Mouse (Mus musculus): ENCODE results near the gene Uhrf1. TPM values are rescaled to one million over a fixed set of nuclear protein-coding genes. Genes with fewer than 3 reads are reported as not detected.

Uhrf1 gene
- total and polyA plus RNA-seq, 3 experiments, result 2.7 to 3.5 (median 3.1) TPM

DNA sequence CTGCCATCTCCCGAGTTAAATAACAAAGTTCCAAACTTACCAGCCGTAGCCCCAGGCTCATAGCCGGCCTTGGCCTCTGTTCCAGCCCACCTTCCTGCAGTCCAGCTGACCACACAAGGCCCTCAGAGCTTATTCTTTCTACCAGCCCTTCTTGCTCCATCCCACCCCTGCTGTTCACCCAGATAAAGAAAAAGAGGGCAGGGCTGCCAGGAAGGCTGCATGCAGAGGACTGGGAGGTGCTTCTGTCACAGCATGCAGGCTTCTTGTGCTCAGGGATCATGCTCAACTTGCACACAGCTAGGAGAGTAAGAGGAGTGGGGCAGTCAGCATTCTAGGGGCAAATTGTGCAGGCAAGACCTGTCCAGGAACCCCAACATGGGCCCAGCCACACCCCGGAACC, 45.0 kb downstream of the Uhrf1 start:
- DNase-seq, result no peak

DNA sequence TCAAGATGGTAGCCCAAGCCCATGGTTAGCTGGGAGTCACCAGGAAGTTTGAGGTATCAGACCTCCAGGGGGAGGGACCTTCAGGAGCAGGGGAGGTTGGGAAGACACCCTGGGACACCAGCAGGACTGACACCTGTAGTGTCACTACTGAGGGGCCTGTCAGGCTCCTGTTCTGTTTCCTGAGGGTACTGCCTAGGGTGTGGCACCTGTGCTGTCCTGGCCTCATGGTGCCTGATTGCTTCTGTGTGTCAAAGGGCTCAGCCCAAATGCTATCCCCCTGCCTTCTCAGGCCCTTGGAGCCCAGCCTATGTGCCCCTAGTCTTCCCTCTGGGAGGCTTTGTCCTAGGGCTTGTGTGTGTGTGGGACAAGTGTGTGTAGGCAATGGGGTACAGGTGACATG, 45.5 kb downstream of the Uhrf1 start:
- no peak for DNase-seq

DNA sequence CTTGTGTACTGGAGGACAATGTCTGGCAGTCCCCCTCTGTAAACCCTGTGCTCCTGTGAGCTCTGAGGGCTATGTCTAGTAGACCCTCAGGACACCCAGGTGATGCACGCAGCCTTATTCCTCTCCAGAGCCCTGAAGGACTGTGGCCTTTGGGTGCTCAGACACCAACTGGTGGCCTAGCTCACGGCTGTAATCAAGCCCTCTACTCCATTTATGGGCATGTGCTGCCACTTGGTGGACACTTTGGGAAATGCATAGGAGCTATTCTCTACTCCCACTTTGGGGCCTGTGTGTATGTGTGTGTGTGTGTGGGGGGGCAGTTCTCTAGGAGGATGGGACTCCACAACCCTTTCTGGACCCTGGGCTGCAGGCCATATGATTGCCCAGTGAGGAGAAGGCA, 47.6 kb downstream of the Uhrf1 start:
- peak; percentile 79 for DNase-seq

DNA sequence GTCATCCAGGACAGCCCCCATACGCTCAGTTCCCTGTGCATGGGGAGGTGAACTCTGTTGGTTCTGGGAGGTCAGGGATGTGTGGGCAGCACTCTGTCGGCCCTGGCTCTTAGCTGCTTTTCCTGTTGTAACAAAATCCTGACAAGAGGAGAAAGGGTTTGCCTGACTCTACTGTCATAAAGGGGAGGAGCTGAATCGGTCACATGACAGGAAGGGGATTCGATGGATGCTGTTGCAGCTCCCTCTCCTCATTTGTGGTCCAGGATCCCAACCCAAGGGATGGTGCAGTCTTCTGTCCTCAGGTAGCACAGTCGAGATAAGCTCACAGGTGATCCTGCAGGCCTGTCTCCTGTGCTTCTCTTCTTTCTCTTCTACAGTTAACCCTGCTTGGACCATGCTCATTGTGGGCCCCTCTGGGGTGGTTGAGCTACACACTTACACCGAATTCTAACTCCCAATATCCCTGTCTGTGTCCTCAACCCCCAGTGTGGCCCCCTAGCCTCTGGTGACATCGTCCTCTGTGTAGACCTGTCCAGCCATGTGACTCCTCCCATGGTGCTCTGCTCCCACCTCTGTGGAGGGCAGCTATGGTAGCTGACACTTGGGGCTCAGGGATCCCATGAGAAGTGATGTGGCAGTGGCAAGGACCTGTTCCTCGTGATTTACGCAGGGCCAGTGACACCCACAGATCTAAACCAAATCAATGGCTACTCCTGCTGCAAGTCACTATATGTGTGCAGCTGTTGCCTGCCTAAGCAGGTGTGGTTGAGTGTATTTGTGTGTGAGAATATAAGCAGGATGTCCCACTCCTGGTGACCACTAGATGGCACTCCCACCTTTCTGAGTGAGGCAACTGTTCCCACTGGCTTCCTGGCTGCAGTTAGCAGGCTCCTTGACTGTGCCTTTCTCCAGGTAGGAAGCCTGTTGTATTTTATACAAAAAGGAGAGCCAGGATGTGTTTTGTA, 54.1 kb downstream of the Uhrf1 start:
- DNase-seq, result peak; percentile 74

DNA sequence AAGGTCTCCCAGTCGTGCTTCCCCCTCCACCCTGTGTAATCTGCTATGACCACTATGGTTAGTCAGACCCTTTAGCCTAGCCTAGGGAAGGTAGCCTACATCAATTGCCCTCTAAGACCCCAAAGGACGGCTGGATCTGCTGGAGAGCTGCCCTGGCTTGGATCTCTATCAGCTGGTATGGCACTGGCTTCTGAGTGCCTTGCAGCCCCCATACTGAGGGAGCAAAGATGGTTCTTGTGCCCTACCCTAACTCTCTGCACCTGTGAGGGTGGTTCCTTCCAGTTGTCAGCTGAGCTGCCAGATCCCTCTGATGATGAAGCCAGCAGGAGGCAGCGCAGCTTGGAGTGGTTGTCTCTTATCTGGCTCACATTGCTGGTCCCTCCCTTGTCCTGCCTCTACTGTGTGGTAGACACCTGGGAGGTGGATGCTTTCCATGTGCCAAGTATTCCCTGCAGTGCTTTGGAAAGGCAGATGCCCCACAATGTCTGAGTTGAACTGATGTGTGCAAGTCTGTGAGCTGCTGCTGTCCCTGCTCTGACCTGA, 56.1 kb downstream of the Uhrf1 start:
- DNase-seq, result no peak

DNA sequence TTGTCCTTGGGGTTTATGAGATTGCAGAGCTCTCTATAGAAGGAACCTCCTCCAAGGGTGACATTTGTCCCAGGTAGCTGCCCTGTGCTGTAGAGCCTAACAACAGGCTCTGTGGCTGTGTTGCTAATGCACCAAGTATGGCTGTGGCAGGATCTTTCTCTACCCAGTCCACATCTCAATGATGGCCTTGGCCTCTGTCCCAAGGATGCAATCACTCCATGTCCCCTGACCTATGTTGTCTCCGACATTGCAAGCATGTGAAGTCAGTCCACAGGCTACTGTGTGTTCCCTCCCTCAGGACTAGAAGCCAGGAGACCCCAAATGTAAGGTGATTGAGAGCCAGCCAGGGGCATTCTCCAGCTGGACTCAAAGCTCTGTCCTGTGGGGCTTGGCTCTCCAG, 56.7 kb downstream of the Uhrf1 start:
- peak; percentile 66 for DNase-seq

DNA sequence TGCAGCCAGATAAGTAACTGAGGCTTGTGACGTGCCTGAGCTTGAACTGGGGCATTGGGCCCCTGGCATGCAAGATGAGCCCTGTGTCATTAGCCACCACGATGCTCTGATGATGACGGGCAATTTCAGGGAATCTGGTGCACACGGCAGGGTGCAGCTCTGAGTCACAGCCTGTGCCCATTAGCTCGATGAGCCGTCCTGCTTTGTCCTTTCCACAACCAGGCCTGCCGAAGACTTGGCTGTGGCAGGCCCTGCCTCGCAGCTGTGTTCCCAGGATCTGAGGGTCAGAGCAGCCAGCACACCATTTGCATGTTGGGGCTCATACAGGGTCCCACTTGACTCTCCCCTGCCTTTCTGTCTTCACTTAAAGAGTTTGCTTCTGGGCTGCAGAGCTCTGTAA, 57.3 kb downstream of the Uhrf1 start:
- peak; percentile 77 for DNase-seq

DNA sequence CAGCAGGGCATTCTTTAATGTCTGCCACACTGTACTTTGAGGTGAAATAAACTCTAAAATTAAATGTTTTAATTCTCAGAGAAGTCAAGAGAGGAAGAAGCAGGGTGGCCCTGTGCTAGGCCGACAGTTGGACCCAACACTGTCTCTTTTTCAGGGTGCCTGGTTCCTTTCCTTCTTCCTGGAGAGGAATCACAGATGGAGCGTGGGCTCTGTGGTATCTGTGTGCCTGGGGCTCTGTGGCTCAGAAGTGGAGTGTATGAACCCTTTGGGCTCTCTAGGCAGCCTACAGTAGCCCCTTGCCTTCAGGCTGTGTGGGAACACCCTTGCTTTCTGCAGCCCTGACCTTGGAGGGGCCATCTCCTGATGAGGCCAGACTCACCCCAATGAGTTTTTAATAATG, 58.4 kb downstream of the Uhrf1 start:
- DNase-seq, result no peak

DNA sequence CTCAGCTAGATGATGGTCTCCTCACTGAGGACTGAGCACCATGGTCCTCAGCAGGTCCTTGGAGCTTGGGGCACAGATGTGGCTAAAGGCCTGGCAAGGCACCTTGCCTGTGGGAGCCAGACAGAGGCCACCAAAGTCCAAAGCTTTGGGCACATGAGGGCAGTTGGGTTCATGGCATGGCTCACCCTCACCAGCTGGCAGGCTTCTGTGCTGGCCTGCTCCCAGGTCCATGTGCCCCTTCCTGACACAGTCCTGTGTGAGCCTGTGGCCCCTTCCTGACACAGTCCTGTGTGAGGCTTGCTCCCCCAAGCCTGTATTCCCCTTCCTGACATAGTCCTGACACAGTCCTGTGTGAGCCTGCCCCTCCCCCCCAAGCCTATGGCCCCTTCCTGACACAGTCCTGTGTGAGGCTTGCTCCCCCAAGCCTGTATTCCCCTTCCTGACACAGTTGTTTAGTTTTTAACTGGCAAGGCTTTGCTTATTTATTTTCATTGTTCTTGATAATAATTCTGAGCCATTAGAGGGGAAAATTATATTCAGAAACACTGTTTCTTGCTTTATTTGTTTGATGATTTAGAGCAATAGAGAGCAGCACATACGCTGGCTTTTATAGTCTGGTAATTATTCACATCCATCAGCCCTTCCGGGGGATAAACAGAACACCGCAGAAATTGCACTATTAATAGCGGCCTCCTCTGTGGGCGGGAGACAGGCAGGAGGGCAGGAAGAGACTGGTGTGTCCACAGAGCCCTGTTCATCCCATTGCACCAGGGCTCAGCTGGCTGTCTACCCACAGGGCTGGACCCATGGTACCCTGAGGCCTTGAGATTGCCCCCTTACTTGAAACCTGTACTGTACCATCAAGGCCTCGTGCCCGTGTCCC, 62.9 kb downstream of the Uhrf1 start:
- no peak for DNase-seq

DNA sequence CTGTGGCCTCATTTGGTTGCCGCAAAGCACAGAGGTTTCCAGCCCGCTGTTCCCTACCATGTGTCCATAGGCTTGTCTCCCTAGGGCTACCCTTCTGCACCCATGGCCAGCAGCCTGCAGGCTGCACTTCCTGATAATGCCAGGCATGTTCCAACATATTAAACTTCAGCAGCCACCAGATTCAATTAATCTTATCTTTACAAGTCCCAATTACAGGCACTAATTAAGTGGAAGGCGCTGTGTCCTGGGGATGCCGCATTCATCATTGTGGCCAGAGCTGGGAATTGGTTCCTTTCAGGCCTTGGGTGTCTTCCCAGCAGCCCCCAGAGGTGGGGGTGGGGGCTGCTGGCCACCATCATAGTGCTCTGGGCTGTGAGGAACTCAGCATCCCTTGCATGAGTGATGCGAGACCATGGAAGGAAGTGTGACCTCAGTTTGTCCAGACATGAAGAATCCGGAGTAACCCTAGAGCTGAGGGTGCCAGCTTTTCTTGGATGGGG, 65.2 kb downstream of the Uhrf1 start:
- no peak for DNase-seq

DNA sequence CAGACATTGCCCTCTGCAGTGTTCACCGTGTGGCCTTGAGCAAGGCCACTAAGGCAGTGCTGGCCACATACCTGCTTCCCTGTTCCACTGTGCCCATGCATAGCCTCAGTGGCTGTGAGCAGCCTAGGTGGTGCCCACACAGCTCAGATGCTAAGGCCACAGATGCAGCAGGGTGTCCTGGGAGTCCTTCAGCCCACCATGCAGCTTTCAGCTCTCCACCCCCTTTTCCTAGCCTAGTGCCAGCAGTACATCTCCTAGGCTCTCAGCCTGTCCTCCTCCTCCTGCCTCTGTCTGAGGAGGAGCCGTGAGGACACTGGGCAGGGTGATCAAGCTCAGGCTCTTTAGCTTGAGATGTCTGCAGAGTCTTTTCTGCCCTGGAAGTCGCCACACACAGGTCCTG, 67.0 kb downstream of the Uhrf1 start:
- DNase-seq, result no peak

DNA sequence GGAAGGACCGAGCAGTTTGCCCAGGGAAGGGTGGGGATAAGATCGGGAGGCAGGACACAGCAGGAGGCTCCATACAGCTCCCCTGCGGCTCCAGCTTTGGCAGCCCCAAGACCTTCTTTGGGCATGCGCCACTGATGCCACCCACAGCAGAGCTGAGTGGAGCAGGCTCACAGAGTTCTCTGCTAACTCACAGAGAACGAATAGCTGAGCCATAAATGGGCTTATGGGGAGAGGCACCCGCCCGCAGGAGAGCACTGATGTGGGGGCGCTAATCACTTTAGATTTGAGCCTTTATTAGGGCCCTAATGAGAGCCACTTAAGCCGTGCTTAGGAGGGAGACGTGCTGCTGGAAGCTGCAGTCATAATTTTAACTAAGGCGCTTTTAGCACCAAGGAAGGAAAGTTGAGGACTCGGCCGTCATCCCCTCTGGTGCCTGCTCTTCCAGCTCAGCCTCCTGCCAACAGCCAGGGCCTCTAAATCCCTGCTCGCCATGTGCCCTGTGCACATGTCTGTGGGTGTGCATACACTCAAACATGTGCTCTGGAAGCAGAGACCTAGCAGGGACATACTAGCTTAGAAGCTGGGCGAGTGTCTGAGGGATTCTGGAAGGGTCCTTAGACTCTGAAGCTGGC, 68.0 kb downstream of the Uhrf1 start:
- DNase-seq, result no peak

DNA sequence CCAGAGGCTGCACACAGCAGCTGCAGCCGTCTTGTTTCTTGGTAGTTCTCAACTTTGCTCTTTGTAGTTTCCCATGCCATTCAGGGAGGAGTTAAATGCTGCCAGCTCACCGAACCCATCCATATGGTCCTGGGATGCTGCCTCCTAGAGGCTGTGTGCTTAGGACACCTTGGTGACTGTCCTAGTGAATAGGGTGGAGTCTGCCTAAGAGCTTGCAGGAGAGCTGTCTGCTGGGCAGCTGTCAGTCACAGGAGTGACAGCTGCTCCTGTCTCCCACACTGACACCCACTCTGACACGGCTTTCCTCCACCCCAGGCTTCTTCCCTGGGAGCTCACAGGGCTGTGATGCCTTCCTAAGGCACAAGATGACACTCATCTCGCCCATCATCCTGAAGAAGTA, 69.0 kb downstream of the Uhrf1 start:
- no peak for DNase-seq

Other genes with a start within 250 kb of the Uhrf1 start
- 10 to 100 TPM; 83.2 to 83.8 TPM for gene Ubxn6, start 228.3 kb upstream of the Uhrf1 start, total RNA-seq (2021)
- gene Ubxn6, start 228.3 kb upstream of the Uhrf1 start, polyA plus RNA-seq (2012; rRNA removed), result 67.8 and 91.2 TPM in 2 replicates
- 10 to 100 TPM; 52.7 to 63.7 TPM for gene Hdgfl2, start 223.7 kb upstream of the Uhrf1 start, total RNA-seq (2021)
- gene Hdgfl2, start 223.7 kb upstream of the Uhrf1 start, polyA plus RNA-seq (2012; rRNA removed), result 93.5 and 97.9 TPM in 2 replicates
- gene Plin4, start 193.5 kb upstream of the Uhrf1 start, total RNA-seq (2021), result 100 to 1,000 TPM in 1 of 2 experiments, 10 to 100 TPM in 1; 92.6 to 121 TPM
- 100 and 184 TPM in 2 replicates for gene Plin4, start 193.5 kb upstream of the Uhrf1 start, polyA plus RNA-seq (2012; rRNA removed)
- gene Plin5, start 185.7 kb upstream of the Uhrf1 start, total RNA-seq (2021), result 10 to 100 TPM; 59.5 to 71.9 TPM
- gene Plin5, start 185.7 kb upstream of the Uhrf1 start, polyA plus RNA-seq (2012; rRNA removed), result 42.9 and 91.7 TPM in 2 replicates
- 10 to 100 TPM; 23.9 to 45.5 TPM for gene Lrg1, start 181.3 kb upstream of the Uhrf1 start, total RNA-seq (2021)
- gene Lrg1, start 181.3 kb upstream of the Uhrf1 start, polyA plus RNA-seq (2012; rRNA removed), result 134 and 212 TPM in 2 replicates
- 10 to 100 TPM in 1 of 2 experiments, 1 to 10 TPM in 1; 6.3 to 10.2 TPM for gene Sema6b, start 163.0 kb upstream of the Uhrf1 start, total RNA-seq (2021)
- 32.9 and 36.5 TPM in 2 replicates for gene Sema6b, start 163.0 kb upstream of the Uhrf1 start, polyA plus RNA-seq (2012; rRNA removed)
- gene Tnfaip8l1, start 140.8 kb upstream of the Uhrf1 start, total RNA-seq (2021), result 1 to 10 TPM; 2.0 to 2.4 TPM
- gene Tnfaip8l1, start 140.8 kb upstream of the Uhrf1 start, polyA plus RNA-seq (2012; rRNA removed), result 4.2 and 6.7 TPM in 2 replicates
- gene Mydgf, start 119.4 kb upstream of the Uhrf1 start, total RNA-seq (2021), result 10 to 100 TPM; 51.8 to 55.3 TPM
- 70.5 and 71.0 TPM in 2 replicates for gene Mydgf, start 119.4 kb upstream of the Uhrf1 start, polyA plus RNA-seq (2012; rRNA removed)
- gene Dpp9, start 84.4 kb upstream of the Uhrf1 start, total RNA-seq (2021), result 10 to 100 TPM; 37.5 to 39.7 TPM
- 53.2 and 65.3 TPM in 2 replicates for gene Dpp9, start 84.4 kb upstream of the Uhrf1 start, polyA plus RNA-seq (2012; rRNA removed)
- 10 to 100 TPM; 27.0 to 32.4 TPM for gene Fem1a, start 46.5 kb upstream of the Uhrf1 start, total RNA-seq (2021)
- 44.6 and 46.9 TPM in 2 replicates for gene Fem1a, start 46.5 kb upstream of the Uhrf1 start, polyA plus RNA-seq (2012; rRNA removed)
- gene Ticam1, start 26.5 kb upstream of the Uhrf1 start, total RNA-seq (2021), result 10 to 100 TPM; 22.7 to 29.4 TPM
- gene Ticam1, start 26.5 kb upstream of the Uhrf1 start, polyA plus RNA-seq (2012; rRNA removed), result 39.7 and 50.2 TPM in 2 replicates
- 100 to 1,000 TPM in 1 of 2 experiments, 10 to 100 TPM in 1; 65.9 to 101 TPM for gene Plin3, start 10.4 kb upstream of the Uhrf1 start, total RNA-seq (2021)
- gene Plin3, start 10.4 kb upstream of the Uhrf1 start, polyA plus RNA-seq (2012; rRNA removed), result 43.9 and 51.8 TPM in 2 replicates
- gene Arrdc5, start 3.0 kb upstream of the Uhrf1 start, total RNA-seq (2021), result not detected
- gene Arrdc5, start 3.0 kb upstream of the Uhrf1 start, polyA plus RNA-seq (2012; rRNA removed), result not detected in 2 replicates
- gene Kdm4b, start 22.7 kb downstream of the Uhrf1 start, total RNA-seq (2021), result 10 to 100 TPM; 37.6 to 37.8 TPM
- gene Kdm4b, start 22.7 kb downstream of the Uhrf1 start, polyA plus RNA-seq (2012; rRNA removed), result 53.7 and 56.4 TPM in 2 replicates
- gene Ptprs, start 173.2 kb downstream of the Uhrf1 start, total RNA-seq (2021), result 100 to 1,000 TPM; 149 to 249 TPM
- 573 and 605 TPM in 2 replicates for gene Ptprs, start 173.2 kb downstream of the Uhrf1 start, polyA plus RNA-seq (2012; rRNA removed)
- not detected for gene Znrf4, start 209.1 kb downstream of the Uhrf1 start, total RNA-seq (2021)
- gene Znrf4, start 209.1 kb downstream of the Uhrf1 start, polyA plus RNA-seq (2012; rRNA removed), result not detected in 2 replicates

All from adrenal gland, adult 2 months (tissue).